Mouse (Mus musculus) hindbrain, embryonic 12.5 days (tissue): Measurements from ENCODE around the gene Hoxa9. TPM values are rescaled to one million over a fixed set of nuclear protein-coding genes. Genes with fewer than 3 reads are reported as not detected.

Experiments used
- ATAC-seq: fragments of 200-750 bp; cut with Nextera tagmentation; 2 replicates; pipeline ENCODE4 v1.8.0; 2017; ENCODE audit warnings: moderate TSS enrichment; ENCODE audit not compliant: low FRiP score
- H3K27ac ChIP-seq: fragments of 300-500 bp; sonication (generic); 2 replicates; pipeline ENCODE4 v1.5.1; 2016; ENCODE audit warnings: mild to moderate bottlenecking
- H3K27me3 ChIP-seq: fragments of 300-500 bp; sonication (generic); 2 replicates; pipeline ENCODE4 v1.6.1; 2016; ENCODE audit warnings: mild to moderate bottlenecking
- H3K36me3 ChIP-seq: fragments of 300-500 bp; sonication (generic); 2 replicates; pipeline ENCODE4 v1.6.1; 2016; ENCODE audit warnings: mild to moderate bottlenecking
- H3K4me1 ChIP-seq: fragments of 300-500 bp; sonication (generic); 2 replicates; pipeline ENCODE4 v1.6.1; 2016
- H3K4me2 ChIP-seq: fragments of 300-500 bp; sonication (generic); replicated peaks from 2 replicates; pipeline ENCODE4 v1.6.1; 2016; ENCODE audit warnings: mild to moderate bottlenecking
- H3K4me3 ChIP-seq: fragments of 300-500 bp; sonication (generic); 2 replicates; pipeline ENCODE4 v1.5.1; 2016; ENCODE audit warnings: mild to moderate bottlenecking
- H3K9ac ChIP-seq: fragments of 300-500 bp; sonication (generic); 2 replicates; pipeline ENCODE4 v1.6.1; 2016; ENCODE audit warnings: mild to moderate bottlenecking, moderate library complexity
- H3K9me3 ChIP-seq: fragments of 300-500 bp; sonication (generic); replicated peaks from 2 replicates; pipeline ENCODE4 v1.6.1; 2016; ENCODE audit warnings: mild to moderate bottlenecking
- WGBS: fragments of 180-500 bp; shearing (Covaris S2); methylation state at CpG from one replicate; pipeline ENCODE4 v1.1.7; 2016; 5-methylcytosine and 5-hydroxymethylcytosine counted together
- polyA plus RNA-seq: library from polyadenylated mRNA; unstranded; fragments of >200 nt; fragmentation: Nextera tagmentation; extraction: Ambion mirVana; gene quantifications from 2 replicates; pipeline ENCODE4 v1.2.1, GENCODE M21; 2016

The Hoxa9 gene
- polyA plus RNA-seq, 1 experiment from 2014 or later, result 0.12 TPM

GRCm38 (mm10) chr6:52182793-52183192 lies 48.1 kb downstream of the Hoxa9 start:
- H3K4me2 ChIP-seq, result peak overlapping the region; percentile 88
- H3K36me3 ChIP-seq, result no peaks in the 10 kb centered on the region
- peak overlapping the region; percentile 87 for H3K27ac ChIP-seq
- H3K4me3 ChIP-seq, result 0 out of 2 replicates have a peak overlapping the region, but pooled peaks have one; percentile 16
- no peaks in the 10 kb centered on the region for H3K9me3 ChIP-seq
- WGBS, result 18% methylated on average over 1 of the region's 1 CpGs
- H3K27me3 ChIP-seq, result peaks cover 99% of the 10 kb centered on the region
- ATAC-seq, result no peak
- peak overlapping the region; percentile 51 for H3K9ac ChIP-seq
- peaks cover 17% of the 10 kb centered on the region; the same call in 1 of the 2 replicates for H3K4me1 ChIP-seq

GRCm38 (mm10) chr6:52182030-52182429 lies 48.9 kb downstream of the Hoxa9 start:
- Histone ChIP-seq H3K27ac (peak overlapping the region; percentile 98; the same call in 1 of the 2 replicates), H3K4me2 (peak overlapping the region; percentile 88), H3K9ac (no peak overlapping the region), H3K4me3 (no peak overlapping the region; the same call in 1 of the 2 replicates), H3K27me3 (peaks cover 99% of the 10 kb centered on the region), H3K9me3 (no peaks in the 10 kb centered on the region), H3K36me3 (no peaks in the 10 kb centered on the region), H3K4me1 (peaks cover 17% of the 10 kb centered on the region; the same call in 1 of the 2 replicates)
- WGBS, result 24% methylated on average over 2 of the region's 2 CpGs
- no peak for ATAC-seq

DNA sequence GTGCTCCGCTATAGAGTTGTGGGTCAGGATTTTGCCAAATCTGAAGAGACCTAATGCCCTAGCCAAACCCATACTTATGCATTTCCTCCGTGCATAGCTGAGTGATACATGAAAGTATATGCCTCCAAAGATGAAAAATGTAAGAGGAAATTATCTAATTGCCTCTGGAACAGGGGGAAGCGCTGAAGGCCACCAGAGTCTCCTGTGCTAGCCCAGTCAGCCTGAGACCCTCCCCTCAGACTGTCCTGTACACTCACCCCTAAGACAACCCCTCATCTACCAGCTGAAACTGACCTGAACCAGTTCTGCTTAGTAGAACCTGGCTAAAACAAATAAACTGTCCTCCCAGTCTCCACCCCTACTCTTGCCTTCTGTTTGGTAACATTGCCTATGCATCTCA lies 50.2 kb downstream of the Hoxa9 start:
- peak overlapping the region; percentile 88 for H3K4me2 ChIP-seq
- ATAC-seq, result no peak
- H3K4me1 ChIP-seq, result peaks cover 14% of the 10 kb centered on the region; the same call in 1 of the 2 replicates

DNA sequence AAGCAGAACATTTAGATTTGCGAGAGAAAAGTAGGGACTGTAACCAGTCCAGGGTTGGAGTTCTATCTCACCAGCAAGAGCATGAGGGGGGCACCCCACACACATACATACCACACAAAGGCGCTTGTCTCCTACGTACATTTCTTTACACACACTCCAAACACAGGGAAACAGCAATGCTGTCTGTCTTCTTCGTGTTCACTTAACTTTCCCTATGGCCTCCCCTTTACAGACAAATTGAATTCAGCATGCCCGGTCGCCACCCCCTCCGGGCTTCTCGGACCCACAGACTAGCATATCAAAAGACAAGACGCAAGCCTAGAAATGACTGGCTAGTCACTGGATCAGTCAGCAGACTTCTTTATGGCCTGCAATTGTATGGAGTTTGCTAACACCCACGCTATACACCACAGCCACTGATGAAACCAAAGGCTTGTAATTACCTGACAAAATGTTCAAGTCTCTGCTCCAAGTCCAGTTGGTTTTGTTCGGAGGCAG lies 50.6 kb downstream of the Hoxa9 start:
- Histone ChIP-seq H3K4me2 (peak overlapping the region; percentile 88), H3K36me3 (no peaks in the 10 kb centered on the region), H3K9ac (peak overlapping the region; percentile 89), H3K4me1 (peaks cover 13% of the 10 kb centered on the region; the same call in 1 of the 2 replicates), H3K9me3 (no peaks in the 10 kb centered on the region), H3K27me3 (peaks cover 98% of the 10 kb centered on the region), H3K27ac (peak overlapping the region; percentile 98), H3K4me3 (peak overlapping the region; percentile 55)
- WGBS, result 3% methylated on average over 11 of the region's 11 CpGs
- ATAC-seq, result no peak

More for the DNA sequence above, 50.2 kb downstream of the Hoxa9 start:
- H3K27me3 ChIP-seq, result peaks cover 98% of the 10 kb centered on the region
- peak overlapping the region; percentile 55 for H3K4me3 ChIP-seq
- no peaks in the 10 kb centered on the region for H3K9me3 ChIP-seq
- peak overlapping the region; percentile 98 for H3K27ac ChIP-seq
- H3K9ac ChIP-seq, result peak overlapping the region; percentile 89
- WGBS, result 13% methylated on average over 3 of the region's 3 CpGs
- H3K36me3 ChIP-seq, result no peaks in the 10 kb centered on the region

GRCm38 (mm10) chr6:52179690-52180089 lies 51.2 kb downstream of the Hoxa9 start:
- Histone ChIP-seq H3K9me3 (no peaks in the 10 kb centered on the region), H3K4me3 (peak overlapping the region; percentile 55), H3K27me3 (peaks cover 99% of the 10 kb centered on the region), H3K36me3 (no peaks in the 10 kb centered on the region), H3K4me2 (peak overlapping the region; percentile 88), H3K9ac (peak overlapping the region; percentile 89), H3K4me1 (peaks cover 12% of the 10 kb centered on the region; the same call in 1 of the 2 replicates), H3K27ac (peak overlapping the region; percentile 98)
- ATAC-seq, result no peak
- WGBS, result under 1% methylated on average over 10 of the region's 10 CpGs

GRCm38 (mm10) chr6:52178918-52179665 lies 51.8 kb downstream of the Hoxa9 start:
- peak overlapping the region; percentile 98 for H3K27ac ChIP-seq
- H3K27me3 ChIP-seq, result peaks cover 96% of the 10 kb centered on the region
- no peak for ATAC-seq
- no peaks in the 10 kb centered on the region for H3K9me3 ChIP-seq
- 1% methylated on average over 4 of the region's 4 CpGs for WGBS
- H3K36me3 ChIP-seq, result no peaks in the 10 kb centered on the region
- H3K4me2 ChIP-seq, result peak overlapping the region; percentile 88
- peak overlapping the region; percentile 55 for H3K4me3 ChIP-seq
- H3K4me1 ChIP-seq, result peaks cover 6% of the 10 kb centered on the region; the same call in 1 of the 2 replicates
- H3K9ac ChIP-seq, result peak overlapping the region; percentile 89

DNA sequence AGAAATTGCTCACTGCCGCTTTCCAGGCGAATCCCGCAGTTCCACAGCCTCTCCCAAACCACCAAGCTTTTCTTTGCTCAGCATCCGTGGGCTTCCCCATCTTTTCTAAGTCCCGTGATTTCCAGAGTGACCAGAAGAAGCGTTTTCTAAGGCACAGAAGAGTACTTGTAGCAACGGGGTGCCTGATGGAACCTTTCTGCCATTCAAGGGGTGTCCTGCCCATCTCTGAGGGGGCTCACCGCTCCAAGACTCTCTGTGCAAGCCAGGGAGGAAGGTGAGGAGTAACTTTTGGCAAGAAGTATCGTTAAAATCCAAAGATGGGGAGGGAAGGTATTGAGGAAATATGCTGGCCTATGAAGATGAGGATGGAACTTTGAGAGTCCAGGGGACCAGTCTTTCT lies 53.1 kb downstream of the Hoxa9 start:
- H3K27ac ChIP-seq, result peak overlapping the region; percentile 98
- no peaks in the 10 kb centered on the region for H3K9me3 ChIP-seq
- H3K4me2 ChIP-seq, result peak overlapping the region; percentile 88
- peaks cover 95% of the 10 kb centered on the region for H3K27me3 ChIP-seq
- peak overlapping the region; percentile 89 for H3K9ac ChIP-seq
- H3K4me1 ChIP-seq, result peaks cover 4% of the 10 kb centered on the region; the same call in 1 of the 2 replicates
- peak overlapping the region; percentile 55 for H3K4me3 ChIP-seq
- no peaks in the 10 kb centered on the region for H3K36me3 ChIP-seq
- no peak for ATAC-seq
- 1% methylated on average over 9 of the region's 9 CpGs for WGBS

- peaks cover 7% of the 10 kb centered on the region; the same call in 1 of the 2 replicates for H3K4me1 ChIP-seq
- peak within 1 kb of the TSS; percentile 88 for H3K4me2 ChIP-seq
- no peak for ATAC-seq
- H3K27me3 ChIP-seq, result peaks cover 95% of the 10 kb centered on the region
- peak within 1 kb of the TSS; percentile 98 for H3K27ac ChIP-seq
- peak within 1 kb of the TSS; percentile 55 for H3K4me3 ChIP-seq
- no peaks in the 10 kb centered on the region for H3K36me3 ChIP-seq
- under 1% methylated on average over 36 of the region's 36 CpGs for WGBS
- no peaks in the 10 kb centered on the region for H3K9me3 ChIP-seq
- H3K9ac ChIP-seq, result peak within 1 kb of the TSS; percentile 89
Measured at GRCm38 (mm10) chr6:52177061-52177735, 53.7 kb downstream of the Hoxa9 start, which contains the start of gene 5730596B20Rik. Gene 5730596B20Rik (plus strand): TSS chr6:52177498.

GRCm38 (mm10) chr6:52176391-52176790 lies 54.5 kb downstream of the Hoxa9 start:
- peak overlapping the region; percentile 55 for H3K4me3 ChIP-seq
- peaks cover 95% of the 10 kb centered on the region for H3K27me3 ChIP-seq
- H3K27ac ChIP-seq, result peak overlapping the region; percentile 98
- WGBS, result 3% methylated on average over 6 of the region's 6 CpGs
- H3K9ac ChIP-seq, result peak overlapping the region; percentile 89
- peak overlapping the region; percentile 88 for H3K4me2 ChIP-seq
- ATAC-seq, result 0 out of 2 replicates have a peak, but pooled peaks have one; percentile 0
- peaks cover 12% of the 10 kb centered on the region for H3K4me1 ChIP-seq
- H3K36me3 ChIP-seq, result no peaks in the 10 kb centered on the region
- H3K9me3 ChIP-seq, result no peaks in the 10 kb centered on the region

DNA sequence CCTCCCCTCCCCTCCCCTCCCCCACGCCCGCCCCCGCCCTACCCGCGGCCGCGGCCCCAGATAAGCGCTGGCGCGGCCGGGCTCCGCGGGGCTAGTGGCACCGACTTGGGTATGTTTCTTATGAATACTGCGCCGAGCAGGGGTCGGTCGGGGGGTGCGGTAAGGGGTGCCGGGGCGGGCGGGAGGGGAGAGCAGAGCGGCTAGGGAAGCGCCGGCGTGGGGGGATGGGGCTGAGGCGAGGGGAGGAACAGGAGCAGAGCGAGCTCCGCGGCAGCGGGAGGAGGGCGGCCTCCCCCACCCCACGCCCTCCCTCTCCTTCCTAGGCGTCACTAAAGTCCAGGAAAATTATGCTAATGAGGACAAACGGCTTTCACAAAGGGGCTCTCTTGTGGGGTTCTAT lies 55.0 kb downstream of the Hoxa9 start:
- Histone ChIP-seq H3K36me3 (no peaks in the 10 kb centered on the region), H3K9ac (peak overlapping the region; percentile 89), H3K9me3 (no peaks in the 10 kb centered on the region), H3K27me3 (peaks cover 95% of the 10 kb centered on the region), H3K4me2 (peak overlapping the region; percentile 88), H3K4me3 (peak overlapping the region; percentile 55), H3K27ac (peak overlapping the region; percentile 98), H3K4me1 (peaks cover 17% of the 10 kb centered on the region)
- WGBS, result 4% methylated on average over 10 of the region's 35 CpGs
- ATAC-seq, result peak; percentile 47

DNA sequence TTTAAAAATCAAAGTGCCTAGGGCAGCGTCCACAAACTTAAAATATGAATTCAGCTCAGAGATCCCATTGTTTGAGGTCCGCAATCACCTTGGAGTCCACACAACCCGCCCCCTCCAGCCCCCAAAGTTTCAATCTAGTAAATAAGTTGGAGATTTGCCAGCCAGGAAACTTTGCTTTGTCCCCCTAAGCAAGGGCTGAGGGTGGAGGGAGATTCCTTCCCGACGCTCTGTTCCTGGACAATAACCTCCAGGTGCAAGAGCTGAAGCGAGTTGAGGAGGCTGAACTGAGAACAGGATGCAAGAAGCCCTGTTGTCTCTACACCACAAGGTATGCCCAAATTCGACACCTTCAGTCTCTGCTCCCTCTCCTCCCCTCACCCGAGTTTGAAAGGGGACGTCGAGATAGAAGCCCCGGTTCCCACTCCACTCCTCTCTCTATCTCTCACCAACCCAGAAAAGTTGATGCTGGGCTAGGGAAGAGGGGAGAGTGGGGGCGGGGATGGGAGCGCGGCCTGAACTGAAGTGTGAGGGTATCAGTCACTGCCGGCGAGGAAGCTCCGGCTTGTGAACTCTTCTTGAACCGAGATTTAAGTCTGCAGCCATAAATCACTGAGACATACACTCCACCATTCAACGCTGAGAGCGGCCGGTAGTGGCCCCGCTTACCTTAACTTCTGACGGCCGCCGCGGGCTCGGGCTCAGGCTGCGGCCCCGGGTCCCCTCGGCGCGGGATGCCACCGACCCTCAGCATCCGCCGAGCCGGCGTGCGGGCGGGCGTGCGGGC lies 55.7 kb downstream of the Hoxa9 start:
- Histone ChIP-seq H3K4me3 (peak overlapping the region; percentile 55), H3K27ac (peak overlapping the region; percentile 98), H3K9me3 (no peaks in the 10 kb centered on the region), H3K4me1 (peaks cover 24% of the 10 kb centered on the region), H3K9ac (peak overlapping the region; percentile 89), H3K36me3 (no peaks in the 10 kb centered on the region), H3K27me3 (peaks cover 95% of the 10 kb centered on the region), H3K4me2 (peak overlapping the region; percentile 88)
- peak; percentile 39 for ATAC-seq
- WGBS, result under 1% methylated on average over 41 of the region's 41 CpGs
